Mouse (Mus musculus): Measurements from ENCODE around the gene Pkn1. TPM values are rescaled to one million over a fixed set of nuclear protein-coding genes. Genes with fewer than 3 reads are reported as not detected.

Pkn1 gene
- total RNA-seq, 1 experiment: 24.7 TPM

DNA sequence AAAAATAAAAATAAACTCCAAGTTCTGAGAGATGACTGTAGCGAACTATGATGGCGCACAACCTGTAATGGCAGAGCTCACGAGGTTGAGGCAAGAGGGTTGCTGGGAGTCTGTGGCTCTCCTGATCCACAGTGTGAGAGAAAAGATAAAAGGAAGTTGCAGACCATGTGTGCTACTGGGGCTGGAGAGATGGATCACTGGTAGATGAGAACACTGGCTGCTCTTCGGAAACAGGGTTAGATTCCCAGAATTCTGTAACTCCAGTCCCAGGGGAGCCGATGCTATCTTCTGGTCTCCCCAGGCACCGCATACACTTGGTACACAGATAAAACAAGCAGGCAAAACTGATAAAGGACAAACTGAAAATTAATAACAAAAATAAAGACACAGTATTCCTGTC is 44.0 kb upstream of the Pkn1 start:
- no peaks in the 10 kb centered on the region for H3K9me3 ChIP-seq (ENCODE audit: control insufficient read depth, insufficient read depth, low read depth, low read length)
- H3K4me3 ChIP-seq (ENCODE audit: insufficient read depth in 1 of 2, low read depth in 1 of 2, low read length in 2 of 2, poor library complexity in 1 of 2, severe bottlenecking in 1 of 2): no peak overlapping the region
- DNase-seq (ENCODE audit: low read depth, low spot score): no peak
- no peak overlapping the region for H3K9ac ChIP-seq (ENCODE audit: insufficient read depth, low read depth, low read length, poor library complexity, severe bottlenecking)
- no peaks in the 10 kb centered on the region for H3K36me3 ChIP-seq (ENCODE audit: control insufficient read depth, insufficient read depth, low read length, poor library complexity, severe bottlenecking)
- H3K27ac ChIP-seq (ENCODE audit: insufficient read depth, low read depth, low read length, poor library complexity, severe bottlenecking): no peak overlapping the region
- in situ Hi-C loops (cut with MboI; ENCODE audit: low sequenced_read_pairs in 2 of 2, unreplicated experiment in 2 of 2): no loop called here
- H3K4me1 ChIP-seq (ENCODE audit: control insufficient read depth in 2 of 2, insufficient read depth in 2 of 2, low read length in 2 of 2, poor library complexity in 1 of 2): peaks cover 8 to 12% of the 10 kb centered on the region in 2 experiments; a peak in 2 of 4 replicates
- no peak for TF ChIP-seq HCFC1 (IDR thresholded peaks at IDR 0.05; ENCODE audit: borderline replicate concordance, insufficient read depth, low read length)
- TF ChIP-seq ZC3H11A (IDR thresholded peaks at IDR 0.05; ENCODE audit: borderline replicate concordance, low read depth, low read length): no peak
- no peak for TF ChIP-seq MAFK (IDR thresholded peaks at IDR 0.05; ENCODE audit: insufficient read depth, low read depth, low read length)
- TF ChIP-seq CHD2 (IDR thresholded peaks at IDR 0.05; ENCODE audit: low read depth, low read length): no peak
- no peak for TF ChIP-seq ZNF384 (IDR thresholded peaks at IDR 0.05; ENCODE audit: low read depth, low read length)

DNA sequence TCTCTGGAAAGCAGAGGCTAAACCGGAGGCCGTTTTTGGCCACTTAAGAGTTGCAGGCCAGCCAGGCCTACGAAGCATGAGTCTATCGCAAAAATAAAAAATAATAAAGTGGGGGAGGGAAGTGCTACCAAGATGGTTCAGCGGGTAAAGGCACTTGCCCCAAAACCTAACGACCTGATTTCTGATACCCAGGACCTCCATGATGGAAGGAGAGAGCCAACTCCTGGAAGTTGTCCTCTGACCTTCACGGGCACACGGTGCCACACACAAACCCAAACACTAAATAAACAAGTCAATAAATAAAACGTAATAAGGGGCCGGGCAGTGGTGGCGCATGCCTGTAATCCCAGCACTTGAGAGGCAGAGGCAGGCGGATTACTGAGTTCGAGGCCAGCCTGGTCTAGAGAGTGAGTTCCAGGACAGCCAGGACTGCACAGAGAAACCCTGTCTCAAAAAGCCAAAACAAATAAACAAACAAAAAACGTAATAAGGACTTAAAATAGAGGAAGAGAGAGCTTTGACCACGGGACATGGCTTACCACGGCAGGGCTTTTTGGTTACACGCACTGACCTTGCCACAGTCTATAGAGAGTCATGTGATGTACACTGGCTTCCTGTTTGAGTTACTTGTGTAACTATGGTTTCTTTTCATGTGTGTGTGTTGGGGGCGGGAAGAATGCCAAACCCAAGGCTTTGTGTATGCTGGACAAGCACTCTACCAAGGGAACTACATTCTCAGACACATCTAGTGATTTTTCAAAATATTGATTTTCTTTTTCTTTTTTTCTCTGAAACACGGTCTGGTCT is 43.1 kb upstream of the Pkn1 start:
- Histone ChIP-seq H3K36me3 (ENCODE audit: control insufficient read depth, insufficient read depth, low read length, poor library complexity, severe bottlenecking) (peaks cover 2% of the 10 kb centered on the region; the same call in 1 of the 2 replicates), H3K9ac (ENCODE audit: insufficient read depth, low read depth, low read length, poor library complexity, severe bottlenecking) (peak overlapping the region; percentile 51; the same call in 1 of the 2 replicates), H3K4me3 (ENCODE audit: insufficient read depth in 1 of 2, low read depth in 1 of 2, low read length in 2 of 2, poor library complexity in 1 of 2, severe bottlenecking in 1 of 2) (peak overlapping the region; percentile 74), H3K9me3 (ENCODE audit: control insufficient read depth, insufficient read depth, low read depth, low read length) (no peaks in the 10 kb centered on the region), H3K27ac (ENCODE audit: insufficient read depth, low read depth, low read length, poor library complexity, severe bottlenecking) (peak overlapping the region; percentile 25; the same call in 1 of the 2 replicates), H3K4me1 (ENCODE audit: control insufficient read depth in 2 of 2, insufficient read depth in 2 of 2, low read length in 2 of 2, poor library complexity in 1 of 2) (peaks cover 5 to 12% of the 10 kb centered on the region in 2 experiments; a peak in 2 of 4 replicates)
- in situ Hi-C loops (cut with MboI; ENCODE audit: low sequenced_read_pairs in 2 of 2, unreplicated experiment in 2 of 2): no loop called here
- no peak for DNase-seq (ENCODE audit: low read depth, low spot score)
- TF ChIP-seq MAFK (IDR thresholded peaks at IDR 0.05; ENCODE audit: insufficient read depth, low read depth, low read length) (no peak), ZC3H11A (IDR thresholded peaks at IDR 0.05; ENCODE audit: borderline replicate concordance, low read depth, low read length) (no peak), HCFC1 (IDR thresholded peaks at IDR 0.05; ENCODE audit: borderline replicate concordance, insufficient read depth, low read length) (no peak), ZNF384 (IDR thresholded peaks at IDR 0.05; ENCODE audit: low read depth, low read length) (no peak), CHD2 (IDR thresholded peaks at IDR 0.05; ENCODE audit: low read depth, low read length) (no peak)

DNA sequence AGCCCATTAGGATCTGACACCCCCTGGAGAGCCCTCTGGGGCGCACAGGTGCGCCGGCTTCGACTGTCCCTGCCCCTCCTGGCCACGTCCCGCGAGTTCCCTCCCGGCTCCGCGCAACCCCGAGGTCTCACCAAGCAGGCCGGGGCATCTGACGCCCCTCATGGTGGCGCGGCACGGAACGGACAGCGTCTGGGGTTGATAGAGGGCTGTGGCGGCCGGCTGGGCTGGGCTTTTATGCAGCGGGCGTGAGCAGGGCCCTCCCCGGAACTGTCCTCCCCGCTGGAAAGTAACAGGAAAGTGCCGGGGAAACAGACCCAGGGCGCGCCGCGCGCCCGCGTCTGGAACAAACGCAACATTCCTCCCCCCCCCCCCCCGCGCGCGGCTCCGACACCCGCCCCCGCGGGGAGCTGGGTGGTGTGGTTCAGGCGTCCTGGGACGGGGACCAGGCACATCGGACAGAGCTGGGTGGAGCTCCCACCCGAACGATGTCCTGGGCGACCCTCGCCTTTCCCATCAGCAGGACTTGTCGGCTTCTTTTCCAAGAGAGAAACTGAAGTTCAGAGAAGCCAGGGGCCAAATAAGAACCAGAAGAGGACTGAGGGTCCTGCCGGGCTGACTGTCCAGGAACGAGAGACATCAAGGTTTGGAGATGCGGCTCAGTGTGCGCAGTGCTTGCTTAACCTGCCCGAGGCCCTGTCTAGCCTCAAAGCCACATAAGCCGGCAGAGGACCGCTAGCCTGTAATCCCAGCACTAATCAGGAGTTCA is 42.2 kb upstream of the Pkn1 start, which contains the start of gene Adgre5:
TSS of gene Adgre5 (minus strand) at position 351 of the 766 bp plus-strand sequence.
- Histone ChIP-seq H3K9me3 (ENCODE audit: control insufficient read depth, insufficient read depth, low read depth, low read length) (no peaks in the 10 kb centered on the region), H3K4me3 (ENCODE audit: insufficient read depth in 1 of 2, low read depth in 1 of 2, low read length in 2 of 2, poor library complexity in 1 of 2, severe bottlenecking in 1 of 2) (peak within 1 kb of the TSS; percentile 74), H3K36me3 (ENCODE audit: control insufficient read depth, insufficient read depth, low read length, poor library complexity, severe bottlenecking) (peaks cover 6% of the 10 kb centered on the region; the same call in 1 of the 2 replicates), H3K4me1 (ENCODE audit: control insufficient read depth in 2 of 2, insufficient read depth in 2 of 2, low read length in 2 of 2, poor library complexity in 1 of 2) (peaks cover 5 to 15% of the 10 kb centered on the region in 2 experiments; a peak in 2 of 4 replicates), H3K27ac (ENCODE audit: insufficient read depth, low read depth, low read length, poor library complexity, severe bottlenecking) (peak within 1 kb of the TSS; percentile 85), H3K9ac (ENCODE audit: insufficient read depth, low read depth, low read length, poor library complexity, severe bottlenecking) (peak within 1 kb of the TSS; percentile 68)
- in situ Hi-C loops (cut with MboI; ENCODE audit: low sequenced_read_pairs in 2 of 2, unreplicated experiment in 2 of 2): no loop called here
- TF ChIP-seq ZC3H11A (IDR thresholded peaks at IDR 0.05; ENCODE audit: borderline replicate concordance, low read depth, low read length): no peak
- TF ChIP-seq HCFC1 (IDR thresholded peaks at IDR 0.05; ENCODE audit: borderline replicate concordance, insufficient read depth, low read length): peak; percentile 57; the same call in 1 of the 2 replicates
- DNase-seq (ENCODE audit: low read depth, low spot score): no peak

DNA sequence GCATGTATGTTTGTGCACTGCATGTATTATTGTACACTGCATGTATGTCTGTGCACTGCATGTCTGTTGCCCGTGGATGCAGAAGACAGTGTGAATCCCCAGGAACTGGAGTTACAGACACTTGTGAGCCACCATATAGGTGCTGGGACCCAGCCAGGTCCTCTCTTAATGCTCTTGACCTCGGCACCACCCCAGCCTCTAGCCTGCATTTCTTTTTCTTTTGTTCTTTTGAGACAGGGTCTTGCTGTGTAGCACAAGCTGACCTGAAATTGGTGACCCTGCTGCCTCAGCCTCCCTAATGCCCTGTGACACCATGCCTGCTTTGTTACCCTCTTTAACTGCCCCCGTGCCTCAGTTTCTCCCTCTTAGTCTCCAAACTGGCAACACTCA is 41.6 kb upstream of the Pkn1 start:
- Histone ChIP-seq H3K9me3 (ENCODE audit: control insufficient read depth, insufficient read depth, low read depth, low read length) (no peaks in the 10 kb centered on the region), H3K27ac (ENCODE audit: insufficient read depth, low read depth, low read length, poor library complexity, severe bottlenecking) (peak overlapping the region; percentile 25; the same call in 1 of the 2 replicates), H3K9ac (ENCODE audit: insufficient read depth, low read depth, low read length, poor library complexity, severe bottlenecking) (peak overlapping the region; percentile 68), H3K4me3 (ENCODE audit: insufficient read depth in 1 of 2, low read depth in 1 of 2, low read length in 2 of 2, poor library complexity in 1 of 2, severe bottlenecking in 1 of 2) (peak overlapping the region; percentile 74), H3K4me1 (ENCODE audit: control insufficient read depth in 2 of 2, insufficient read depth in 2 of 2, low read length in 2 of 2, poor library complexity in 1 of 2) (peaks cover 6 to 18% of the 10 kb centered on the region in 2 experiments; a peak in 1 of 4 replicates), H3K36me3 (ENCODE audit: control insufficient read depth, insufficient read depth, low read length, poor library complexity, severe bottlenecking) (peaks cover 6% of the 10 kb centered on the region; the same call in 1 of the 2 replicates)
- TF ChIP-seq CHD2 (IDR thresholded peaks at IDR 0.05; ENCODE audit: low read depth, low read length) (no peak), ZNF384 (IDR thresholded peaks at IDR 0.05; ENCODE audit: low read depth, low read length) (0 out of 2 replicates have a peak, but pooled peaks have one; percentile 65)
- in situ Hi-C loops (cut with MboI; ENCODE audit: low sequenced_read_pairs in 2 of 2, unreplicated experiment in 2 of 2): no loop called here
- no peak for DNase-seq (ENCODE audit: low read depth, low spot score)

All from ES-E14 (cell line).